Mouse (Mus musculus) lung, postnatal 0 days (tissue): Measurements from ENCODE around the gene Olfr467. TPM values are rescaled to one million over a fixed set of nuclear protein-coding genes. Genes with fewer than 3 reads are reported as not detected.
A peak's percentile ranks its signal among the peaks of the same experiment; 100 is the strongest.
"Not testable (repeated sequence)": the region's sequence is repeated elsewhere in the genome, so short reads cannot be mapped to it uniquely, and the experiment has no call there.

Experiments
- ATAC-seq: fragments of 200-750 bp; cut with Nextera tagmentation; 2 replicates; pipeline ENCODE4 v1.8.0; 2017; ENCODE audit warnings: moderate library complexity
- DNase-seq: peaks from one replicate; pipeline ENCODE4 v3.0.0-alpha.2; 2016; ENCODE audit warnings: low spot score
- H3K27ac ChIP-seq: fragments of 300-500 bp; sonication (generic); 2 replicates; pipeline ENCODE4 v1.5.1; 2014; ENCODE audit warnings: antibody characterized with exemption, mild to moderate bottlenecking, low read length, mixed read lengths
- H3K27me3 ChIP-seq: fragments of 300-500 bp; sonication (generic); replicated peaks from 2 replicates; pipeline ENCODE4 v1.6.1; 2014; ENCODE audit warnings: low read length, mixed read lengths; ENCODE audit not compliant: insufficient read depth
- H3K36me3 ChIP-seq: fragments of 300-500 bp; sonication (generic); 2 replicates; pipeline ENCODE4 v1.6.1; 2014; ENCODE audit warnings: low read length, mixed read lengths; ENCODE audit not compliant: insufficient read depth
- H3K4me1 ChIP-seq: fragments of 300-500 bp; sonication (generic); 2 replicates; pipeline ENCODE4 v1.6.1; 2014; ENCODE audit warnings: antibody characterized with exemption, low read depth, low read length, mixed read lengths; ENCODE audit not compliant: insufficient read depth
- H3K4me2 ChIP-seq: fragments of 300-500 bp; sonication (generic); replicated peaks from 2 replicates; pipeline ENCODE4 v1.6.1; 2014; ENCODE audit warnings: low read depth, mild to moderate bottlenecking, low read length, moderate library complexity, mixed read lengths
- H3K4me3 ChIP-seq: fragments of 300-500 bp; sonication (generic); 2 replicates; pipeline ENCODE4 v1.5.1; 2014; ENCODE audit warnings: low read depth, low read length
- H3K9ac ChIP-seq: fragments of 300-500 bp; sonication (generic); replicated peaks from 2 replicates; pipeline ENCODE4 v1.6.1; 2014; ENCODE audit warnings: low read depth, mild to moderate bottlenecking
- H3K9me3 ChIP-seq: fragments of 300-500 bp; sonication (generic); 2 replicates; pipeline ENCODE4 v1.6.1; 2016; ENCODE audit warnings: low read length, mixed read lengths
- CTCF ChIP-seq: IDR thresholded peaks from 2 replicates; pipeline ENCODE4 v1.5.1; 2016; ENCODE audit warnings: antibody characterized with exemption, mild to moderate bottlenecking
- EP300 ChIP-seq: IDR thresholded peaks from 2 replicates; pipeline ENCODE4 v1.6.1; 2016; ENCODE audit warnings: antibody characterized with exemption, mild to moderate bottlenecking, control low read depth
- WGBS: fragments of 180-500 bp; shearing (Covaris S2); extraction: QIAGEN DNeasy Blood & Tissue Kit; methylation state at CpG from one replicate; pipeline ENCODE4 v1.1.7; 2014; 5-methylcytosine and 5-hydroxymethylcytosine counted together
- polyA plus RNA-seq: library from polyadenylated mRNA; unstranded; fragments of >200 nt; fragmentation: Nextera tagmentation; extraction: Ambion mirVana; gene quantifications from 2 replicates; pipeline ENCODE4 v1.2.1, GENCODE M21; 2015

Olfr467 gene
- polyA plus RNA-seq, 1 experiment from 2014 or later: not detected

DNA sequence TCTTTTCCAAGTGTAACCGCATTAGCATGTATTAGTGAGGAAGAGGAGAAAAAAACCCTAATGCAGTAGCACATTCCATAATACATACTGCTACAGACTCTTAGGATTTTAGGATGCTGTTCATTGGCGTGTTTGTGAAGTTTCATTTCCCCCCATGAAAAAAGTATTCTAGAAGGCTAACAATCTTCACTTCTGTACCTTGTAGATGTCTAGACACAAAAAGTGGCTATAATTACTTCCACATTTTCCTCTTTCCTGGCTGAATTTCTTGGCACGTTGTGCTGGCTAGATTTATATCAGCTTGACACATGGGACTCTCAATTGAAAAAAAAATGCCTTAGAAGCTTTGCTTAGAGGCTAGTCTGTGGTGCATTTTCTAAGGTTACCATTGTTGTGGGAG is 9.9 kb upstream of the Olfr467 start:
- Histone ChIP-seq H3K9me3 (no peaks in the 10 kb centered on the region), H3K4me3 (no peak overlapping the region), H3K27ac (no peak overlapping the region), H3K4me2 (no peak overlapping the region), H3K4me1 (no peaks in the 10 kb centered on the region), H3K27me3 (no peaks in the 10 kb centered on the region), H3K9ac (no peak overlapping the region), H3K36me3 (no peaks in the 10 kb centered on the region)
- DNase-seq (no peak), ATAC-seq (no peak)
- WGBS: 64% methylated on average over 3 of the region's 3 CpGs
- no peak for TF ChIP-seq CTCF
- no peak for TF ChIP-seq EP300

DNA sequence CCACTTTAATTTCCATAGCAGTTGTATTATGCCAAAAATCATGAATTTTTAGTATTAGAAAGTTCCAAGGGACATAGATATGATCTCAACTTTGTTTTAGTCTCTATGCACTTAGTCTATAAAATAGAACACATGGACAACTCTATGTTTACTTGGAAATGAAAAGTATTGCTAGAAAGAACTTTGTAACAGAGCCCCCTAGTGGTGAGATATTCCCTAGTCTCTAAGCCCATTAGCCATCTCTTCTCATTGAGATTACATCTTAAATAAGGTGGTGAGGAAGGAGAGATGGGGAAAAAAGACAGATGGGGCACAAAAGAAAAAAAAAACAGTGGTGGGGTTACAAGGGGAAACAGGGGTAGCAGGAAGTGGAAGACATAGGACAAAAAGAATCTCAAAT is 7.4 kb downstream of the Olfr467 start:
- TF ChIP-seq EP300 (no peak), CTCF (peak; percentile 36)
- H3K27ac ChIP-seq: no peak overlapping the region
- H3K9ac ChIP-seq: no peak overlapping the region
- no peak for ATAC-seq
- H3K9me3 ChIP-seq: no peaks in the 10 kb centered on the region
- no peaks in the 10 kb centered on the region for H3K27me3 ChIP-seq
- DNase-seq: peak; percentile 4
- no peaks in the 10 kb centered on the region for H3K36me3 ChIP-seq
- no peak overlapping the region for H3K4me2 ChIP-seq
- H3K4me3 ChIP-seq: no peak overlapping the region
- H3K4me1 ChIP-seq: no peaks in the 10 kb centered on the region

- 48% methylated on average over 2 of the region's 2 CpGs for WGBS
- H3K36me3 ChIP-seq, H3K27ac ChIP-seq, H3K4me3 ChIP-seq, DNase-seq, H3K9me3 ChIP-seq, ATAC-seq, H3K4me1 ChIP-seq, H3K27me3 ChIP-seq, H3K9ac ChIP-seq, H3K4me2 ChIP-seq: not testable (repeated sequence)
Observed at GRCm38 (mm10) chr7:107823867-107824266, 11.8 kb downstream of the Olfr467 start.

DNA sequence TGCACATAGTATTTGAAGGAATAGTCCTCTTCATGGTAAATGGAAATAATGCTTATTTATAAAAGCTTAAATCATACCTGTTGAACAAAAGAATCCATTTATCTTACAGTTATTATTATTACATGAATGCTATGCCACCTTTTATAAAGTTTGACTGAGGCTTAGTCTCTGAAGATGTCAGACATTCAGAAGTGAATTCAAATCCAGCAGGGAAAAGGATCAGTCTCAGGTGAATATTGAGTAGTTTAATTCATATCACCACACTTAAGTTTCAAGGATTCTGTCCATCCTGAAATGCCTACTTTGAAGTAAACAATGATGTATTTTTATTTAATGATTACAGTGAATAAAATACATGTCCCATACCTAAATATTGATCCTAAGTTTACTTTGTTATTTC is 13.4 kb downstream of the Olfr467 start, which contains the start of gene Olfr469:
TSS of gene Olfr469 (minus strand) at position 101 of the 400 bp plus-strand sequence.
- H3K4me1 ChIP-seq, DNase-seq, ATAC-seq, H3K36me3 ChIP-seq, H3K9me3 ChIP-seq, H3K4me3 ChIP-seq, H3K27me3 ChIP-seq, H3K4me2 ChIP-seq, H3K9ac ChIP-seq, H3K27ac ChIP-seq: not testable (repeated sequence)

- H3K27ac ChIP-seq: no peak overlapping the region
- H3K9me3 ChIP-seq: no peaks in the 10 kb centered on the region
- no peak overlapping the region for H3K9ac ChIP-seq
- TF ChIP-seq CTCF (peak; percentile 37; the same call in 1 of the 2 replicates), EP300 (no peak)
- ATAC-seq: no peak
- H3K4me3 ChIP-seq: no peak overlapping the region
- no peaks in the 10 kb centered on the region for H3K4me1 ChIP-seq
- H3K36me3 ChIP-seq: no peaks in the 10 kb centered on the region
- DNase-seq: peak; percentile 9
- 68% methylated on average over 1 of the region's 1 CpGs for WGBS
- no peaks in the 10 kb centered on the region for H3K27me3 ChIP-seq
- no peak overlapping the region for H3K4me2 ChIP-seq
Observed at GRCm38 (mm10) chr7:107841719-107842118, 29.7 kb downstream of the Olfr467 start.

GRCm38 (mm10) chr7:107847390-107847789 is 35.3 kb downstream of the Olfr467 start, which contains the start of gene Olfr470:
Olfr470 (minus strand) TSS chr7:107847490.
- not testable (repeated sequence) for H3K4me3 ChIP-seq, H3K4me1 ChIP-seq, ATAC-seq, H3K9ac ChIP-seq, DNase-seq, H3K27ac ChIP-seq, H3K9me3 ChIP-seq, H3K4me2 ChIP-seq, H3K36me3 ChIP-seq, H3K27me3 ChIP-seq
- WGBS: 58% methylated on average over 1 of the region's 1 CpGs

Other genes starting within 250 kb of the Olfr467 start
- gene Olfml1, start 244.8 kb upstream of the Olfr467 start, polyA plus RNA-seq: 12.2 and 13.3 TPM in 2 replicates
- gene Ppfibp2, start 217.1 kb upstream of the Olfr467 start, polyA plus RNA-seq: 15.8 and 17.5 TPM in 2 replicates
- not detected in 2 replicates for gene 5330417H12Rik, start 187.1 kb upstream of the Olfr467 start, polyA plus RNA-seq
- gene Cyb5r2, start 54.2 kb upstream of the Olfr467 start, polyA plus RNA-seq: 0.07 and 0.12 TPM in 2 replicates
- gene Ovch2, start 11.1 kb upstream of the Olfr467 start, polyA plus RNA-seq: not detected in 2 replicates
- gene Olfr469, start 13.3 kb downstream of the Olfr467 start, polyA plus RNA-seq: not detected in 2 replicates
- not detected in 2 replicates for gene Olfr470, start 35.2 kb downstream of the Olfr467 start, polyA plus RNA-seq
- gene Olfr472, start 85.6 kb downstream of the Olfr467 start, polyA plus RNA-seq: not detected in 2 replicates
- not detected in 2 replicates for gene Olfr473, start 118.2 kb downstream of the Olfr467 start, polyA plus RNA-seq
- not detected in 2 replicates for gene Olfr474, start 142.4 kb downstream of the Olfr467 start, polyA plus RNA-seq
- not detected in 2 replicates for gene Olfr476, start 152.5 kb downstream of the Olfr467 start, polyA plus RNA-seq
- gene Olfr477, start 174.4 kb downstream of the Olfr467 start, polyA plus RNA-seq: not detected in 2 replicates
- not detected in 2 replicates for gene Olfr478, start 221.7 kb downstream of the Olfr467 start, polyA plus RNA-seq
- not detected in 2 replicates for gene Olfr479, start 238.4 kb downstream of the Olfr467 start, polyA plus RNA-seq